Mouse (Mus musculus) heart, adult 2 months (tissue): ENCODE measurements around the gene Sppl3.

Source experiments
- CTCF ChIP-seq: fragments of 200-600 bp; IDR thresholded peaks from 2 replicates; pipeline ENCODE4 v1.8.1; 2022; ENCODE audit warnings: antibody characterized with exemption, mild to moderate bottlenecking, moderate library complexity
- EP300 ChIP-seq: fragments of 200-500 bp; IDR thresholded peaks from 2 replicates; pipeline ENCODE4 v1.6.1; 2011; ENCODE audit warnings: low read depth, low read length, control low read depth; ENCODE audit not compliant: insufficient read depth
- POLR2A ChIP-seq: fragments of 200-500 bp; IDR thresholded peaks from 2 replicates; pipeline ENCODE4 v1.6.1; 2011; ENCODE audit warnings: mild to moderate bottlenecking, low read depth, low read length, control low read depth; ENCODE audit not compliant: insufficient read depth

GRCm38 (mm10) chr5:115068671-115069421, 57.9 kb downstream of the Sppl3 start:
- no peak for TF ChIP-seq EP300
- no peak for TF ChIP-seq CTCF
- no peak for TF ChIP-seq POLR2A
